Mouse (Mus musculus) kidney, adult 8-10 months (tissue): ENCODE results near the gene Cd109.
A peak's percentile ranks its signal among the peaks of the same experiment; 100 is the strongest.

Experiments
- DNase-seq, 2 experiments: peaks; one replicate each; pipeline ENCODE4 v3.0.0; 2022

Cd109 gene

GRCm38 (mm10) chr9:78615401-78616021 lies at the start of gene Cd109:
Gene Cd109, plus strand, starts transcription at chr9:78615546.
- DNase-seq: no peak

- DNase-seq: no peak
Measured at GRCm38 (mm10) chr9:78569934-78570333, 45.4 kb upstream of the Cd109 start.

GRCm38 (mm10) chr9:78576466-78576865 lies 38.9 kb upstream of the Cd109 start:
- DNase-seq: no peak

- no peak for DNase-seq
Measured at GRCm38 (mm10) chr9:78578824-78579223, 36.5 kb upstream of the Cd109 start.

GRCm38 (mm10) chr9:78579644-78580396 lies 35.5 kb upstream of the Cd109 start:
- DNase-seq: no peak

- DNase-seq: peak; percentile 29 to 34
Measured at GRCm38 (mm10) chr9:78587218-78587883, 28.0 kb upstream of the Cd109 start.

GRCm38 (mm10) chr9:78587914-78588313 lies 27.4 kb upstream of the Cd109 start, which contains the start of gene Slc17a5:
Gene Slc17a5, minus strand, starts transcription at chr9:78588041.
- peak; percentile 91 to 94 for DNase-seq

GRCm38 (mm10) chr9:78588411-78589033 lies 26.8 kb upstream of the Cd109 start:
- DNase-seq: peak in 1 of 2 experiments; percentile 17

- no peak for DNase-seq
Measured at GRCm38 (mm10) chr9:78590471-78590870, 24.9 kb upstream of the Cd109 start.

- DNase-seq: no peak
Measured at GRCm38 (mm10) chr9:78595257-78595656, 20.1 kb upstream of the Cd109 start.

GRCm38 (mm10) chr9:78595769-78596555 lies 19.4 kb upstream of the Cd109 start:
- DNase-seq: no peak

GRCm38 (mm10) chr9:78596834-78597233 lies 18.5 kb upstream of the Cd109 start:
- DNase-seq: peak; percentile 11 to 38

GRCm38 (mm10) chr9:78599927-78600326 lies 15.4 kb upstream of the Cd109 start:
- DNase-seq: no peak

GRCm38 (mm10) chr9:78601046-78601730 lies 14.2 kb upstream of the Cd109 start:
- peak in 1 of 2 experiments; percentile 15 for DNase-seq

- no peak for DNase-seq
Measured at GRCm38 (mm10) chr9:78614201-78614600, 1.1 kb upstream of the Cd109 start.

GRCm38 (mm10) chr9:78619285-78619684 lies 3.9 kb downstream of the Cd109 start:
- DNase-seq: no peak

GRCm38 (mm10) chr9:78623301-78623747 lies 8.0 kb downstream of the Cd109 start:
- DNase-seq: no peak

- no peak for DNase-seq
Measured at GRCm38 (mm10) chr9:78629991-78630390, 14.6 kb downstream of the Cd109 start.

- DNase-seq: no peak
Measured at GRCm38 (mm10) chr9:78631755-78632434, 16.5 kb downstream of the Cd109 start.

- no peak for DNase-seq
Measured at GRCm38 (mm10) chr9:78633976-78634375, 18.6 kb downstream of the Cd109 start.

- no peak for DNase-seq
Measured at GRCm38 (mm10) chr9:78641386-78641785, 26.0 kb downstream of the Cd109 start.
